Comparison of ENCODE assay signal across 10 mouse cellular contexts in the genomic region with DNA sequence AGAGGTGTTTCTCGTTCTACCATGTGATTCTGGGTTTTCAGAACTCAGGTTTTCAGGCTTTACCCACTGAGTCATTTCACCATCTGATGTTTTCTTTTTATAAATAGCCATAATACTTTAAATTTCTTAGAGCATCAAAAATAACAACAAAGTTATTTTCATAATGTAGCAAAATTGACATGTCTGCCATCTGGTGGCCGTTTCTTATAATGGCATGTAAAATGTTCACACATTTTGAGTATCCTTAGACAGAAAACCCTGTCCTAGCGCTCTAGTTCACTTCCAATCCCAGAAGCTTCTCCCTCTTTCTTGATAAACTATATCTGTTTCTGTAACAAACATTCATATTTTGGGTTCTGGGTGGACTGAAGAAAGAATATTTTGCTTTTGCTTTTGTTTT. TPM values are rescaled to one million over a fixed set of nuclear protein-coding genes. Genes with fewer than 3 reads are reported as not detected.
A peak's percentile ranks its signal among the peaks of the same experiment; 100 is the strongest.
DNase-seq lines count a peak whose midpoint lies in the region; ATAC-seq and TF ChIP-seq lines count a peak whose summit lies in the region.
"Had no signal": no experiment of that assay in that cellular context is flagged by ENCODE, and none has a peak within 500 bp of the region (broad histone marks: within the 10 kb centered on the region; RNA-seq: fewer than 3 reads in every experiment).

No protein-coding gene starts in this region.

- intact Hi-C loops in heart, postnatal 25 days (cut with DNase I), result loop anchor here (2.0 to 5.0 kb wide), 4 partner anchors 35 to 495 kb away; no protein-coding TSS in a partner anchor

- WGBS in forebrain, embryonic 11.5 days, result 41% methylated on average over 3 of the region's 3 CpGs

- H3K27me3 ChIP-seq in testis, adult 2 months (ENCODE audit: control insufficient read depth, insufficient read depth, low read length), result no peaks in the 10 kb centered on the region
- no peaks in the 10 kb centered on the region for H3K27me3 ChIP-seq in forebrain, embryonic 11.5 days (ENCODE audit: control insufficient read depth, insufficient read depth, low read length)
- H3K27me3 ChIP-seq: limb, embryonic 13.5 days; stomach, embryonic 15.5 days had no signal

- H3K4me3 ChIP-seq in testis, adult 2 months (ENCODE audit: control insufficient read depth, low read depth, low read length), result no peak overlapping the region
- H3K4me3 ChIP-seq in forebrain, embryonic 11.5 days (ENCODE audit: low read depth, low read length), result no peak overlapping the region
- H3K4me3 ChIP-seq: limb, embryonic 13.5 days; stomach, embryonic 15.5 days had no signal

- H3K4me1 ChIP-seq in testis, adult 2 months (ENCODE audit: control insufficient read depth, insufficient read depth, low read length), result peaks cover 6% of the 10 kb centered on the region
- no peaks in the 10 kb centered on the region for H3K4me1 ChIP-seq in forebrain, embryonic 11.5 days (replicated peaks; ENCODE audit: control insufficient read depth, insufficient read depth, low read length)
- H3K4me1 ChIP-seq: limb, embryonic 13.5 days; stomach, embryonic 15.5 days had no signal

- peak; percentile 49 for DNase-seq in heart, adult 8-10 months (ENCODE audit: low spot score)
- DNase-seq in heart, postnatal 25 days (ENCODE audit: low spot score), result no peak
- DNase-seq in testis, postnatal 14 days (ENCODE audit: low spot score), result no peak
- DNase-seq in c-Kit-positive CD71-negative TER-119-negative erythroid progenitor cells, embryonic 14.5 days (ENCODE audit: low read depth), result peak; percentile 50
- DNase-seq in induced T-regulatory cell, adult 2 months (ENCODE audit: low read depth), result peak; percentile 92
- no peak for DNase-seq in forebrain, embryonic 11.5 days (ENCODE audit: low spot score)

- no peak for TF ChIP-seq POLR2A in testis, adult 2 months (IDR thresholded peaks at IDR 0.05; ENCODE audit: control insufficient read depth, low read depth, low read length)

- H3K4me2 ChIP-seq in forebrain, embryonic 11.5 days (ENCODE audit: low read depth, low read length, severe bottlenecking), result no peak overlapping the region
- H3K4me2 ChIP-seq: limb, embryonic 13.5 days; stomach, embryonic 15.5 days had no signal

- H3K9ac ChIP-seq in forebrain, embryonic 11.5 days (ENCODE audit: low read length), result no peak overlapping the region
- H3K9ac ChIP-seq: limb, embryonic 13.5 days; stomach, embryonic 15.5 days had no signal

- no peak overlapping the region for H3K27ac ChIP-seq in testis, adult 2 months (ENCODE audit: control insufficient read depth, insufficient read depth, low read depth, low read length)
- no peak overlapping the region for H3K27ac ChIP-seq in forebrain, embryonic 11.5 days (ENCODE audit: low read depth, low read length)
- H3K27ac ChIP-seq: limb, embryonic 13.5 days; stomach, embryonic 15.5 days had no signal

- TF ChIP-seq CTCF in testis, adult 2 months (IDR thresholded peaks at IDR 0.05; ENCODE audit: control insufficient read depth, insufficient read depth, insufficient replicate concordance, low read depth, low read length), result peak; percentile 6; the same call in 1 of the 2 replicates

- ATAC-seq in megakaryocyte-erythroid progenitor cell, adult 5-6 weeks (replicated peaks; ENCODE audit: low FRiP score, low TSS enrichment, poor library complexity, severe bottlenecking), result 0 out of 2 replicates have a peak, but pooled peaks have one; percentile 63
- ATAC-seq in forebrain, embryonic 11.5 days (replicated peaks; ENCODE audit: low FRiP score), result no peak

- H3K9me3 ChIP-seq in forebrain, embryonic 11.5 days (ENCODE audit: control insufficient read depth, low read length), result no peaks in the 10 kb centered on the region
- H3K9me3 ChIP-seq: limb, embryonic 13.5 days; stomach, embryonic 15.5 days had no signal

- H3K36me3 ChIP-seq in testis, adult 2 months (ENCODE audit: control insufficient read depth, insufficient read depth, low read length), result no peaks in the 10 kb centered on the region
- H3K36me3 ChIP-seq in forebrain, embryonic 11.5 days (ENCODE audit: control insufficient read depth, insufficient read depth, low read length), result no peaks in the 10 kb centered on the region
- H3K36me3 ChIP-seq: limb, embryonic 13.5 days; stomach, embryonic 15.5 days had no signal

RNA-seq across cellular contexts. Expression of a gene that starts 26.3 kb away (rescaled TPM):
- total RNA-seq in heart, adult 8-10 months (2022), result 1 to 10 TPM; 5.6 to 8.1 (median 7.0) TPM
- total RNA-seq in heart, postnatal 25 days (2021), result 1 to 10 TPM; 6.7 to 8.7 TPM
- polyA plus RNA-seq in testis, adult 2 months (2012; rRNA removed), result 22.1 TPM in 2 replicates
- total RNA-seq in megakaryocyte-erythroid progenitor cell, adult 5-6 weeks (2014; fragmentation: Nextera tagmentation), result 22.9 and 25.1 TPM in 2 replicates
- 30.6 and 38.4 TPM in 2 replicates for total RNA-seq in megakaryocyte-erythroid progenitor cell, adult 5-6 weeks (2017)
- 21.6 and 23.6 TPM in 2 replicates for polyA plus RNA-seq in forebrain, embryonic 11.5 days (2014; fragmentation: Nextera tagmentation; extraction: Ambion mirVana)

RNA-seq across cellular contexts. Expression of a gene that starts 28.0 kb away (rescaled TPM):
- total RNA-seq in heart, adult 8-10 months (2022), result under 1 TPM; 0.24 to 0.92 (median 0.50) TPM
- total RNA-seq in heart, postnatal 25 days (2021), result 1 to 10 TPM in 1 of 2 experiments, under 1 TPM in 1; 0.61 to 1.1 TPM
- 0.77 and 2.7 TPM in 2 replicates for polyA plus RNA-seq in testis, adult 2 months (2012; rRNA removed)
- 6.7 and 15.5 TPM in 2 replicates for total RNA-seq in megakaryocyte-erythroid progenitor cell, adult 5-6 weeks (2014; fragmentation: Nextera tagmentation)
- total RNA-seq in megakaryocyte-erythroid progenitor cell, adult 5-6 weeks (2017), result 14.0 and 19.4 TPM in 2 replicates
- polyA plus RNA-seq in forebrain, embryonic 11.5 days (2014; fragmentation: Nextera tagmentation; extraction: Ambion mirVana), result 0.37 and 0.68 TPM in 2 replicates

RNA-seq across cellular contexts. Expression of a gene that starts 55.2 kb away (rescaled TPM):
- total RNA-seq in heart, adult 8-10 months (2022), result not detected
- total RNA-seq in heart, postnatal 25 days (2021), result not detected
- 0.68 and 3.2 TPM in 2 replicates for polyA plus RNA-seq in testis, adult 2 months (2012; rRNA removed)
- 6.4 and 10.1 TPM in 2 replicates for total RNA-seq in megakaryocyte-erythroid progenitor cell, adult 5-6 weeks (2014; fragmentation: Nextera tagmentation)
- total RNA-seq in megakaryocyte-erythroid progenitor cell, adult 5-6 weeks (2017), result 4.0 and 9.3 TPM in 2 replicates
- polyA plus RNA-seq in forebrain, embryonic 11.5 days (2014; fragmentation: Nextera tagmentation; extraction: Ambion mirVana), result 0.43 TPM in 1 of 2 replicates, not detected in the other

Comparison
In these comparisons a context has a peak if more than half of its experiments do, and no peak if none do; other contexts are left out.
1. DNase-seq: peak in heart, adult 8-10 months (single experiment), c-Kit-positive CD71-negative TER-119-negative erythroid progenitor cells, embryonic 14.5 days (single experiment) and induced T-regulatory cell, adult 2 months (single experiment); none in heart, postnatal 25 days (single experiment), testis, postnatal 14 days (single experiment) and forebrain, embryonic 11.5 days (single experiment).
2. RNA of a gene that starts 55.2 kb away (total RNA-seq): 4.0 to 10.1 TPM in megakaryocyte-erythroid progenitor cell, adult 5-6 weeks; not detected in heart, postnatal 25 days and not detected in heart, adult 8-10 months; every median in the first group is over 4 times any median in the second.